Mouse (Mus musculus) right cerebral cortex, postnatal 36 days (tissue): ENCODE results near the gene Sppl2a.
"Not testable (repeated sequence)": the region's sequence is repeated elsewhere in the genome, so short reads cannot be mapped to it uniquely, and the experiment has no call there.

Source experiments
- DNase-seq, 2 experiments: peaks; one replicate each; pipeline ENCODE4 v3.0.0; 2022; ENCODE audit warnings: low spot score in 2 of 2, mixed read lengths in 1 of 2

The Sppl2a gene

DNA sequence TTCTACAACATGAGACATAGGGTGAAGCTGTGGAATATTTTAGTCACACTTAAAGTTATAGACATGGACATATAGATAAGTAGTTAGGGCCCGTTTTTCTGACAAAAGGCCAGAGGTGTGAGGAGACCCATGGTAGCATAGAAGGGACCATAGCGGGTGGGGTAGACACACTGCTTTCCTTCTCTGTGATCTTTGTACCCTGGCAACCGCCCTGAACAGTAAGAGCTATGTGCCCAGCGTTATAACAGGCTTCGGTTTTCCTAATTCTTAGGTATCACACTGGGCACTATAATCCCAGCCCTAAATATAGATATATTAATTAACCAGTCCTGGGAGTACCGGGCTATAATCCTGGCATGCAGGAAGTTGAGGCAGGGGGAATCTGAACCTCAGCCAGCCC is 36.1 kb downstream of the Sppl2a start:
- DNase-seq: no peak

DNA sequence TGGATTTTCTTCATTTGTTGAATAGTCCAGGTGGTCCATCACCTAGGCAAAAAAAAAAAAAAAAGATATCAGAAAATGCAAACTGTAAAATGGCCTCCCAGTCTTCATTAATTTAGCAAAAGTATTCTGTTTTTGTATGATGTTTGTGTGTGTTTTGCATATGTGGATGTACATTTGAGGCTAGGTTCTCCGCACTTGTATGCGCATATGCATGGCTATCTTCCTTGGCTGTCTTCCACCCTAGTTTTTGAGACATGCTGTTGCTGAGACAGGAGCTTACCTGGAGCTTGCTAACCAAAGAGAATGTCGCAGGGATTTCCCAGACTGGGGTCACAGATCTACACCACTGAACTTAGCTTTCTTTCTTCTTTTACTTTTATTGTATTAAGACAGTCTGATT is 38.8 kb downstream of the Sppl2a start:
- no peak for DNase-seq

DNA sequence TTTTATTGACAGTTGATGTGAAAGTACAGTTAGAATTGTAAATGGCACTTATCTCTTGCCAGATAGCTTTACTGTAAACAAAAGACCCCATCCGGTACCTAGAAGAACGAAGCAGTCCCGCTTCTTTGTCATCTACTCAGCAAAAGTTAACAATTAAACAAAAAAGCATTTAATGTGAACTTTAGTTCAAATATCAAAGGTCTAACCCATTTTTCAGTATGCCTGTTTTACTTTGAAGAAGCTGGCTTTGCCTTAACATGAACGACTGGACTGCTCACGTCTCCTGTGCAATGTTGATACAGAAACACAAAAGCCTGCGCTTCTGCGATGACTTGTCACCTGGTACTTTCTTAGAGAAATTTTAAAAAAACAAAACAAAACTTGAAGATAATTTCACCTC is 40.7 kb downstream of the Sppl2a start:
- no peak for DNase-seq

DNA sequence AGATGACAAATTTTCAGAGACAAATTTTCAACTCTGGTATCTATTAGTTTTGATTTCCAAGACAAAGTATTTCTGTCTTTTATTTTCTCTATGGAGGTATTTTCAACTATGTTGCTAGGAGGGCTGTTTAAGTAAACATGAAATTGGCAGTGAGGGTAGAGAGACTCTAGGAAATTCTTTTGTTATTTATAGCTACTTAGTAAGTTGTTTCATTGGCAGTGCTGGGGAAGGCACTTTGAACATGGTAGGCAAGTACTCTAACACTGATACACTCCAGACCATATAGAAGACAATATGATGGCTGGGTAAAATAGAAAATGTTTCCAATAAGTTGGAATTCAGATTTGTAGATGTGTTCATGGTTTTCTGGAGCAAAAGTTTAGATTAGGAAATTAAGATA is 41.3 kb downstream of the Sppl2a start:
- DNase-seq: no peak

DNA sequence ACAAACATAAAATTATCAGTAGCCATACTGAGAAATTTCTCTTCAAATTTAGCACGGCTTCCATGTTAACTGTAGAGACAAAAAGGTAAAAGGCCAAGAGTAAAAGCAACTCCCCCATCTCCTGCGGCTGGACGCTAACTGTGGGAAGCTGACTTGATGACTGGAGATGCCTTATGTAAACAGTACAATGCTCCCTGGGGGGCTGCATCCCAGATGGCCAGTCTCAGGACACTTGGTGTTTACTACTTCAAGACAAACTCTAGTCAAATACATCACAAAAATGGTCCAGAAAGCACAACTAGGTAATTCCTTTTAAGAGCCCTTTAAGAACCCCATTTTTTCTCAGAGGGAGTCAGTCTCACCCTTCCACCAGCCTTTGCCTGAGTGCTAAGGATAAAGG is 45.9 kb downstream of the Sppl2a start:
- no peak for DNase-seq

DNA sequence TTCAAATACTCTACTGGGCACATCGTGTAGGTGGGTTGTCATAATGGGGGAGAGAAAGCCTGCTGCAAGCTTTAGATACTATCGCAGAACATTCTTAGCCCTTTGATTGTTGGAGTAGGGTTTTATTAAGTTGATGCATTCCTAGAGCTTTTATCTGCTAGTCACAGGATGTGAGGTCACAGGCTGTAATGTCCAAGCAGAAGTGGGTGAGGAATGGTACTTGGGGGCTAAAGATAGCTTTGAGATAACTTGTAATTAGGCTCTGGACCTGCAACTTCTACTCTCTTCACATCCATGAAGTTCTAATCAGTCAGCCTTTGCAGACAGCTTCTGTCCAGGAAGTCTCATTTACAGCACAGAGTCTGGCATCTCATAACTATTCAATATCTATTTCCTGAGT is 47.2 kb downstream of the Sppl2a start:
- no peak for DNase-seq

DNA sequence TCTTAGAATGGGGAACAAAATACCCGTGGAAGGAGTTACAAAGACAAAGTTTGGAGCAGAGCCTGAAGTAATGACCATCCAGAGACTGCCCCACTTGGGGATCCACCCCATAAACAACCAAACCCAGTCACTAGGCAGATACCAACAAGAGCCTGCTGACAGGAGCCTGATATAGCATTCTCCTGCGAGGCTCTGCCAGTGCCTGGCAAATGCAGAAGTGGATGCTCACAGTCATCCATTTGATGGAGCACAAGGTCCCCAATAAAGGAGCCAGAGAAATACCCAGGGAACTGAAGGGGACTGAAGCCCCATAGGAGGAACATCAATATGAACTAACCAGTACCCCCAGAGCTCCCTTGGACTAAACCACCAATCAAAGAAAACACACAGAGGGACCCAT is 50.3 kb downstream of the Sppl2a start:
- not testable (repeated sequence) for DNase-seq

DNA sequence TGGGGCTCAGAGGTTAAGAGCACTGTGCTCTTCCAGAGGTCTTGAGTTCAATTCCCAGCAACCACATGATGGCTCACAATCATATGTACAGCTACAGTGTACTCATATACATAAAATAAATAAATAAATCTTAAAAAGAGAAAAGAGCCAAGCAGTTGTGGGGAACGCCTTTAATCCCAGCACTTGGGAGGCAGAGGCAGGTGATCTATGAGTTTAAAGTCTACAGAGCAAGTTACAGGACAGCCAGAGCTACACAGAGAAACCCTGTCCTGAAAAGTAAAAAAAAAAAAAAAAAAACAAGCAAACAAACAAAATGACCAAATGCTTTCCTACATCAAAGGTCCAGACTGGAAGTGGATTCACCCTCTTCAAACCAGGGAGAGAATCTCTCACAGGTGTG is 55.0 kb downstream of the Sppl2a start:
- DNase-seq: no peak

DNA sequence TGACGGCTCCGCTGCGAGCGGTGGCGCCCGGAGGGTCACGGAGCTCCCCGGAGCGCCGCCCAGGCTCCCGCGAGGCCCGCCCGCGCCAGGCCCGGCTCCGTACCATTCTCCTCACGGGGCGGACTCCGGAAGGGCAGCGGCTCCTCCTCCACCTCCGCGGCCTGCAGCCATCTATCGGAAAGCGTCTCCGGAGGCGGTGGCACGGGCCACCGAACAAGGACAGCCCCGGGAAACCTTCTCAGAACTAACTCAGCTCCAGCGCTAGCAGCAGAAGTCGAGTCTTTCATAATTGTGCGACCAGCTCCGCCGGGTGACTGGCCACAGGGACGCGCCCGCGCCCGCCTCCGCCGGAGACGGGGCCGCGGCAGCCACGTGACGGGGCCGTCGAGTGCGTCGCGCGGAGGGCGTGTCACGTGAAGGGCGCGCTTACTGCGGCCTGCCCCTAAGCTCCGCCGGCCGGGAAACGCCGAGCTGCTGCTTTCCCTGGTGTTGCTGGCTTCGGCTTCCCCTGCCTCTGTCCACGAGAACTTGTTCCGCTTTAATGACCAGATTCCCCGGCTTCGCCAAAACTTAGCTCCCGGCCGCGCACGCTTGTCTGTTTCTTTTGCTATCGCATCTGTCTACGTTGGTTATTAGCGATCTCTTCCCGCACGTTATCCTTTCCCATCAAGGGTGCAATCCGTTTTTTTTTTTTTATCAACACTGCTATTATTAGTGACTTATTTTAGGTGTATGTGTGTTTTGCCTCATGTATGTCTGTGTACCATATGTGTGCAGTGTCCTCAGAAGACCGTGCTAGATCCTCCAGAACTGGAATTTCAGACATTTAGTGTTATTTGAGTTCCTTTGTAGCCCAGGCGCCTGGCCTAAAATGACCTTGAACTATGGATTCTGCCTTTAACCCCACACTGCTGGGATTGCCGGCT is 56.9 kb downstream of the Sppl2a start, which contains the start of gene Trpm7:
Gene Trpm7 (minus strand): TSS at position 360 of the 926 bp plus-strand sequence.
- DNase-seq: peak; percentile 88 to 91

DNA sequence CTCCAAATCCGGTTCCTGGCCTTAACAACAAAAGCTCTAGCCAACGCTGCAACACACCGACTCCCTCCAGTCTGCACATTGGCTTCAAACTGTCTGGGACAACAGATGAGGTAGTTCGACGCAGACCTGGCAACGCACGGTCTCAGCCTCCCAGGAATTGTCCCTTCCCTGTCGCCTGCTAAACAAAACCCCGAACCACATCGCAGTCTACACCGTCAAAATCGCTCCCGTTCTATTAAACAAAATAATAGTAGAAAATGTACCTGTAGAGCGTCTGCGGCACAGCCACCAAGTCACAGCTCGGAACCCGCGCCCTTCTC is 57.6 kb downstream of the Sppl2a start:
- DNase-seq: peak; percentile 18 to 19

DNA sequence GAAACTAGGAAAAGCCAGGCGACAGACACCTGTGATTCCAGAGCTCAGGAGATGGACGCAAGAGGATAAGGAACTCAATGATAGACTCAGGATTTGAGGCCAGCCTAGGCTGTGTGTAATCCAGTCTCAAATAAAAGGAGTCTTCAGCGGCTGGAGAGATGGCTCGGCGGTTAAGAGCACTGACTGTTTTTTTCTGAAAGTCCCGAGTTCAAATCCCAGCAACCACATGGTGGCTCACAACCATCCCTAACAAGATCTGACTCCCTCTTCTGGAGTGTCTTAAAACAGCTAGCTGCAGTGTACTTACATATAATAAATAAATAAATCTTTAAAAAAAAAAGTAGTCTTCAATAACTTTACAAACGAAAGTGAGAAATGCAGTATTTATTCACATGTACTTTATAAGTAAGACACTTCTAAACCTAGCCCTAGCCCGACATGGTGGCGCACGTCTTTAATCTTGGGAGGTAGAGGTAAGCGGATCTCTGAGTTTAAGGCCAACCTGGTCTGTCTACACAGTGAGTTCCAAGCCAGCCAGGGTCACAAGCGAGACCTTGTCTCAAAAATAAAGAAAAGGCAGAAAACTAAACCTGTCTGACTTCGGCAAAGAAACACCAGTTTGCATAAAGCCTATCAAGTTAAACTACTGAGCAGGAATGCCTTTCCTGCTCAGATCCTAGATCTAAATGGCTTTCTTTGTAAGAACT is 58.1 kb downstream of the Sppl2a start:
- no peak for DNase-seq

DNA sequence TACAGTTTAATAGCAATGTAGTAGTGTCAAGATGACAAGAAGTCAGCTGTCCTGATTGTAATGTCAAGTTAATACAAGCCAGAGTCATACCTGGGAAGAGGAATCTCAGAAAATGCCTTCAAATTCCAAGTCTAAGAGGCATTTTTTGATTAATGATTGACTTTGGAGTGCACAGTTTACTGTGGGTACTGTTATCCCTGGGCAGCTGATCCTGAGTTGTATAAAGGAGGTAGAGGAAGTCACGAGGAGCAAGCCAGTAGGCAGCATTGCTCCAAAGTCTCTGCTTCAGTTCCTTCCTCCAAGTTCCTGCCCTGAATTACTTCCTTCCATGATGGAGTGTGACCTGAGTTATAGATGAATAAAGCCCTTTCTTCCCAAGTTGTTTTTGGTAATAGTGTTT is 66.7 kb downstream of the Sppl2a start:
- no peak for DNase-seq

DNA sequence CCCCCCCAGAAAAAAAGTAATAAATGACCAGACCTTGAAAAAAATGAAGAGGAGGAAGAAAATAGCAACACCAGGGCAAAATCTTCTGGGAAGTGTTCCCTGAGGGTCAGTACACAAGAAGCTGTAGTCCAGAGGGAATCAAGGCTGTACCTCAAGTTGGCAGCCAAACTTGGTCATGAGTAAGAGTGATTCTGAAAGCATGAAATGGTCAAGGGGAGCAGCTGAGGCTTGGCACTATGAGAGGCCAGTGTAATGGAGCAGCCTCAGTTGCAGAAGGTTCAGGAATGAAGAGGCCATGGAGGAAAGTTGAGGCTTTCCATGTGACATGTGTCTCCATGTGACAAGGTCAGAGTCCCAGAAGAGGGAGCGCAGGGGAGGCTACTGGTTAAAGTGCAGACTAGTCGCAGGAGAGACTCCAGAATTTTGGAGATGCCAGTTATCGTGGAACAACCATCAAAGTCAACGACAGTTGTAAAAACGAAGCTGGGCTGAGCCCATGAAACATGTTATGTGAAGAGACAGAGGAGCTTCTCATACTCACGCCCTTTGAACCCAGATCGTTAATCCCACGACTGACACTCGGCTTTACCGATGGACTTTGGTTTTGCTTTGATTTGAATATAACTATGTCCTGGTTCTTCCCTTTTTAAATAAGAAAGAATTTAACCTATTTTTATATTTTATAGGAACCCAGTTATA is 67.4 kb downstream of the Sppl2a start:
- no peak for DNase-seq

DNA sequence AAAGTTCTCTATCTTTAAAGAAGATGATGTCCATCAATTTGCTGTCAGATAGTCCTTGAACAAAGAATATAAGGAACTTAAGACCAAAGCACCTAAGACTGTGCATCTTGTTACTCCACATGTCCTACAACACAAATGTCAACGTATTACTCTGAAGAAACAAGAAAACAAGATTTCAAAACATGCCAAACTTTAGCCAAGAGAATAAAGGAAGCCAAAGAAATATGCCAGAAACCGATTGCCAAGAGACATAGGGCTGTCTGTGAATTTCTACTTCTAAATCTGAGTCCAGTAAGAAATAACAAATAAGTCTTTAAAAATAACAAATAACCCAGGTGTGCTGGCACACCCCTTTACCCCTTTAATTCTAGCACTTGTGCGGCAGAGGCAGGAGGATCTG is 68.0 kb downstream of the Sppl2a start:
- DNase-seq: no peak

DNA sequence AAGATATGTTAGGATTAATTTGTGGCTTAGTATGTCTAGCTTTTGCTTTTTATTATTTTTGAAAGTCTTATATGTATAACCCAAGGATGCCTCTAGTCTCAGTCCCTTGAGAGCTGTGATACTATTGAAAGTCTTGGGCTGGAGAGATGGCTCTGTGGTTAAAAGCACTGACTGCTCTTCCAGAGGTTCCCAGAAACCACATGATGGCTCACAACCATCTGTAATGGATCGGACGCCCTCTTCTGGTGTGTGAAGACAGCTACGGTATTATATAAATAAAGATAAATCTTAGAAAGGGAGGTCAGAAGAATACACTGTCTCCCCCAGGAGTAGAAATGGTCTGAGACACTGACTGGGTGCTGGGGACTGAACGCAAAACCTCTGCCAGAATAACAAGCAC is 88.3 kb downstream of the Sppl2a start:
- DNase-seq: no peak
